Mouse (Mus musculus) midbrain, embryonic 10.5 days (tissue): Measurements from ENCODE around the gene 2310011J03Rik. TPM values are rescaled to one million over a fixed set of nuclear protein-coding genes. Genes with fewer than 3 reads are reported as not detected.
"Not testable (repeated sequence)": the region's sequence is repeated elsewhere in the genome, so short reads cannot be mapped to it uniquely, and the experiment has no call there.

Experiments used
- DNase-seq: peaks from one replicate; pipeline ENCODE4 v3.0.0-alpha.2; 2017; ENCODE audit warnings: low spot score
- H3K27ac ChIP-seq: fragments of 300-500 bp; sonication (generic); replicated peaks from 2 replicates; pipeline ENCODE4 v1.5.1; 2016; ENCODE audit warnings: mild to moderate bottlenecking
- H3K27me3 ChIP-seq: fragments of 300-500 bp; sonication (generic); 2 replicates; pipeline ENCODE4 v1.6.1; 2016; ENCODE audit warnings: low read depth, mild to moderate bottlenecking; ENCODE audit not compliant: poor library complexity, severe bottlenecking
- H3K36me3 ChIP-seq: fragments of 300-500 bp; sonication (generic); 2 replicates; pipeline ENCODE4 v1.6.1; 2016; ENCODE audit warnings: mild to moderate bottlenecking, moderate library complexity
- H3K4me1 ChIP-seq: fragments of 300-500 bp; sonication (generic); 2 replicates; pipeline ENCODE4 v1.6.1; 2016
- H3K4me3 ChIP-seq: fragments of 300-500 bp; sonication (generic); 2 replicates; pipeline ENCODE4 v1.5.1; 2016; ENCODE audit warnings: mild to moderate bottlenecking, moderate library complexity
- H3K9me3 ChIP-seq: fragments of 300-500 bp; sonication (generic); replicated peaks from 2 replicates; pipeline ENCODE4 v1.6.1; 2016; ENCODE audit warnings: mild to moderate bottlenecking
- WGBS: fragments of 180-500 bp; shearing (Covaris S2); methylation state at CpG from one replicate; pipeline ENCODE4 v1.1.7; 2016; 5-methylcytosine and 5-hydroxymethylcytosine counted together
- polyA plus RNA-seq: library from polyadenylated mRNA; unstranded; fragments of >200 nt; fragmentation: Nextera tagmentation; extraction: Ambion mirVana; gene quantifications from 2 replicates; pipeline ENCODE4 v1.2.1, GENCODE M21; 2016

2310011J03Rik gene
- polyA plus RNA-seq, 1 experiment from 2014 or later: 57.3 TPM

GRCm38 (mm10) chr10:80348981-80349380 is 28.6 kb upstream of the 2310011J03Rik start:
- Histone ChIP-seq H3K4me1 (peaks cover 40% of the 10 kb centered on the region), H3K36me3 (no peaks in the 10 kb centered on the region), H3K27ac (no peak overlapping the region), H3K9me3 (no peaks in the 10 kb centered on the region), H3K4me3 (peak overlapping the region; percentile 48; the same call in 1 of the 2 replicates), H3K27me3 (peaks cover 100% of the 10 kb centered on the region)
- 15% methylated on average over 26 of the region's 26 CpGs for WGBS
- no peak for DNase-seq

- peak within 1 kb of the TSS; percentile 48 for H3K4me3 ChIP-seq
- peaks cover 47% of the 10 kb centered on the region for H3K4me1 ChIP-seq
- H3K27ac ChIP-seq: no peak within 1 kb of the TSS; the same call in 1 of the 2 replicates
- no peaks in the 10 kb centered on the region for H3K9me3 ChIP-seq
- no peaks in the 10 kb centered on the region for H3K36me3 ChIP-seq
- peak; percentile 74 for DNase-seq
- peaks cover 100% of the 10 kb centered on the region for H3K27me3 ChIP-seq
- WGBS: 1% methylated on average over 42 of the region's 42 CpGs
Observed at GRCm38 (mm10) chr10:80348244-80348781, 28.0 kb upstream of the 2310011J03Rik start, which contains the start of gene Adamtsl5. Gene Adamtsl5 (minus strand): TSS chr10:80348412.

GRCm38 (mm10) chr10:80347514-80347967 is 27.2 kb upstream of the 2310011J03Rik start:
- no peak for DNase-seq
- peak overlapping the region; percentile 48 for H3K4me3 ChIP-seq
- peaks cover 55% of the 10 kb centered on the region for H3K4me1 ChIP-seq
- peaks cover 100% of the 10 kb centered on the region for H3K27me3 ChIP-seq
- H3K36me3 ChIP-seq: no peaks in the 10 kb centered on the region
- 17% methylated on average over 17 of the region's 17 CpGs for WGBS
- no peak overlapping the region for H3K27ac ChIP-seq
- H3K9me3 ChIP-seq: no peaks in the 10 kb centered on the region

GRCm38 (mm10) chr10:80345929-80346328 is 25.6 kb upstream of the 2310011J03Rik start:
- H3K36me3 ChIP-seq, DNase-seq, H3K27ac ChIP-seq, H3K4me3 ChIP-seq, H3K9me3 ChIP-seq: not testable (repeated sequence)
- Histone ChIP-seq H3K27me3 (peaks cover 100% of the 10 kb centered on the region), H3K4me1 (peaks cover 71% of the 10 kb centered on the region)
- WGBS: 80% methylated on average over 6 of the region's 6 CpGs

GRCm38 (mm10) chr10:80345122-80345521 is 24.8 kb upstream of the 2310011J03Rik start:
- no peak for DNase-seq
- H3K27me3 ChIP-seq: peaks cover 100% of the 10 kb centered on the region
- H3K4me1 ChIP-seq: peaks cover 68% of the 10 kb centered on the region
- no peaks in the 10 kb centered on the region for H3K9me3 ChIP-seq
- H3K36me3 ChIP-seq: no peaks in the 10 kb centered on the region
- peak overlapping the region; percentile 14; the same call in 1 of the 2 replicates for H3K4me3 ChIP-seq
- 1% methylated on average over 16 of the region's 16 CpGs for WGBS
- no peak overlapping the region; the same call in 1 of the 2 replicates for H3K27ac ChIP-seq

- Histone ChIP-seq H3K27me3 (peaks cover 100% of the 10 kb centered on the region), H3K9me3 (no peaks in the 10 kb centered on the region), H3K27ac (no peak overlapping the region), H3K4me1 (peaks cover 68% of the 10 kb centered on the region), H3K36me3 (no peaks in the 10 kb centered on the region), H3K4me3 (peak overlapping the region; percentile 9; the same call in 1 of the 2 replicates)
- WGBS: 41% methylated on average over 9 of the region's 9 CpGs
- no peak for DNase-seq
Observed at GRCm38 (mm10) chr10:80344131-80344661, 23.9 kb upstream of the 2310011J03Rik start.

- Histone ChIP-seq H3K4me1 (peaks cover 61% of the 10 kb centered on the region), H3K27me3 (peaks cover 96% of the 10 kb centered on the region), H3K4me3 (peak overlapping the region; percentile 52), H3K9me3 (no peaks in the 10 kb centered on the region), H3K27ac (0 out of 2 replicates have a peak overlapping the region, but pooled peaks have one; percentile 59), H3K36me3 (no peaks in the 10 kb centered on the region)
- 27% methylated on average over 13 of the region's 13 CpGs for WGBS
- no peak for DNase-seq
Observed at GRCm38 (mm10) chr10:80343425-80343895, 23.1 kb upstream of the 2310011J03Rik start.

- Histone ChIP-seq H3K4me3 (peak overlapping the region; percentile 52), H3K27me3 (peaks cover 95% of the 10 kb centered on the region), H3K9me3 (no peaks in the 10 kb centered on the region), H3K36me3 (no peaks in the 10 kb centered on the region), H3K27ac (peak overlapping the region; percentile 59; the same call in 1 of the 2 replicates), H3K4me1 (peaks cover 55% of the 10 kb centered on the region)
- whole genome bisulfite sequencing: under 1% methylated on average over 27 of the region's 33 CpGs
- peak; percentile 74 for DNase-seq
Observed at GRCm38 (mm10) chr10:80342749-80343424, 22.6 kb upstream of the 2310011J03Rik start.

- Histone ChIP-seq H3K27ac (0 out of 2 replicates have a peak overlapping the region, but pooled peaks have one; percentile 0), H3K36me3 (no peaks in the 10 kb centered on the region), H3K27me3 (peaks cover 89% of the 10 kb centered on the region), H3K4me3 (peak overlapping the region; percentile 52), H3K4me1 (peaks cover 49% of the 10 kb centered on the region), H3K9me3 (no peaks in the 10 kb centered on the region)
- no peak for DNase-seq
- WGBS: 1% methylated on average over 26 of the region's 26 CpGs
Observed at GRCm38 (mm10) chr10:80342305-80342748, 22.0 kb upstream of the 2310011J03Rik start.

GRCm38 (mm10) chr10:80341491-80342304 is 21.4 kb upstream of the 2310011J03Rik start:
- DNase-seq: peak; percentile 47
- WGBS: 2% methylated on average over 47 of the region's 47 CpGs
- peak overlapping the region; percentile 52 for H3K4me3 ChIP-seq
- H3K4me1 ChIP-seq: peaks cover 49% of the 10 kb centered on the region
- 0 out of 2 replicates have a peak overlapping the region, but pooled peaks have one; percentile 0 for H3K27ac ChIP-seq
- H3K9me3 ChIP-seq: no peaks in the 10 kb centered on the region
- H3K36me3 ChIP-seq: no peaks in the 10 kb centered on the region
- peaks cover 83% of the 10 kb centered on the region for H3K27me3 ChIP-seq

- H3K27me3 ChIP-seq: peaks cover 82% of the 10 kb centered on the region
- no peak for DNase-seq
- H3K36me3 ChIP-seq: no peaks in the 10 kb centered on the region
- 13% methylated on average over 21 of the region's 21 CpGs for WGBS
- peaks cover 49% of the 10 kb centered on the region for H3K4me1 ChIP-seq
- no peaks in the 10 kb centered on the region for H3K9me3 ChIP-seq
- H3K4me3 ChIP-seq: peak overlapping the region; percentile 52
- no peak overlapping the region for H3K27ac ChIP-seq
Observed at GRCm38 (mm10) chr10:80341026-80341425, 20.7 kb upstream of the 2310011J03Rik start.
